Mouse (Mus musculus) frontal cortex, postnatal 10 days (tissue): ENCODE results near the gene Gm20388.

Source experiments
- DNase-seq, 2 experiments: peaks; one replicate each; pipeline ENCODE4 v3.0.0; 2022; ENCODE audit warnings: low spot score in 2 of 2, mixed read lengths in 1 of 2

The Gm20388 gene

DNA sequence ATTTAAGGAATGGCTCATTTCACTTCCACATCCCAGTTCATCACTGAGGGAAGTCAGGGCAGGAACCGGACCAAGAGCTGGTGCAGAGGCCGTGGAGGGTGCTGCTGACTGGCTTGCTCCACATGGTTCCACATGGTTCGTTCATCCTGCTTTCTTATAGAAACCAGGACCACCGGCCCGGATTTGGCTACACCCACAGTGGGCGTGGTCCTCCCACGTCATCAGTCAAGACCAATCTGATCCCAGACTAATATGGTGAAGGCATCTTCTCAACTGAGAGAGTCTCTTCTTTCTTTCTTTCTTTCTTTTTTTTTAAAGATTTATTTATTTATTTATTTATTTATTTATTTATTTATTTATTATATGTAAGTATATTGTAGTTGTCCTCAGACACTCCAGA, 2020.9 kb downstream of the Gm20388 start:
- no peak for DNase-seq

DNA sequence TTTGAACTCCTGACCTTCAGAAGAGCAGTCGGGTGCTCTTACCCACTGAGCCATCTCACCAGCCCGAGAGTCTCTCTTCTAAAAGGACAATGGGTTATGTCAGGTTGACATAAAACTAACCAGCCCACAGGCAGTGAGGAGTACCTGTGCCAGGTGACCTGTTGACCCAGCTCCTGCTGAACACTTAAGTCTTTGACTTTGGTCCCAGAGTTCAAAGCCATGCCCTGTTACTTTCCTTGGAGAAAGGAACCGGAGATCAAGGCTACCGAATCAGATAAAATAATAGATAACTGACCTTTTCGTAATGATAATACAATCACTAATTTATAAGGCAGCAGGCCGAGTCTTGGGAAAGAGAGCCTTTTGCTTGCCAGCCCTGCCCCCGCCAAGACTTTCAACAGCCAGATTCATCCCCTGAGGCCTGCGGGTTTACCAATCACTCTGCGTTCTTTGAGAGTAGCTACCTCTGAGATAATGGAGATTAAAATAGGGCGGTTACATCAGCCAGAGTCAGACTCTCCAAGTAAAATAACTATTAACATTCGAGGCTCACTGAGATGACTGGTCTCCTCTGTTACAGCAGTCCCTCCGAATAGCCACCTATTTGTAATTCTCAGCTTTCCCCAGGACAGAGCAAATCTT, 2021.5 kb downstream of the Gm20388 start:
- DNase-seq: no peak

DNA sequence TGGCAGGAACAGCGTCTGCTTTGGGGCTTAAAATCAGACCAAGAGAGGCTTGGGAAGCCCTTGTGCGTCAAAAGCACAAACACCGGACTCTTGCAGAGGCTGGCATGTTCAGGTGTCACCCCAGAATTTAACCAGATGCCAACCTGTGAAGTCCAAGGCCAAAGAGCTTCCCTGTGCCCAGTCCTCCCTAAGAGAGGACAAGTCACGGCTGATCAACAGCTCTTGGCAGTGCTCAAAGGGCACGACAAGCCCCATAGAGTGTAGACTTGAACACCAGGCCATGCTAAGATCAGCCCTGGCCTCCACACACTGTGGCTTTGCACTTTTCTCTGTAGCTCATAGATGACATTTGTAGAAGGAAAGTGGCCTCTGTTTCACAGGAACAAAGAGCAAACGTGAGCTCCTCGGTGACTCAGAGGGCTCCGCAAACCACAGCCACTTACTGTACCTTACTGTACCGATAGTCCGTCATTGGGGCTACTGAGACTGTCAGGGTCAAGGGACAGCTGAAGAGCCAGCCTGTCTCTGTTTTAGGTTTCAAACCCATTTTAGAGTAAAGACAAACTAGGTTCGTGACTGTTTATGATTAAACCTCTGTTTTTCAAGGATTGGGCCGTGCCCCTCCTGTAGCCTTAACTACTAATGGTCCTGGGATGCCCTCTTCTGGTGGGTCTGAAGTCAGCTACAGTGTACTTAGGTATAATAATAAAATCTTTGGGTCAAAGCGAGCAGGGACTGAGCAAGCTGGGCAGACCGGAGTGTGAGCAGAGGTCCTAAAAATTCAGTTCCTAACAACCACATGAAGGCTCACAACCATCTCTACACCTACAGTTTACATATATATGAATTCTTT, 2022.3 kb downstream of the Gm20388 start:
- DNase-seq: no peak

DNA sequence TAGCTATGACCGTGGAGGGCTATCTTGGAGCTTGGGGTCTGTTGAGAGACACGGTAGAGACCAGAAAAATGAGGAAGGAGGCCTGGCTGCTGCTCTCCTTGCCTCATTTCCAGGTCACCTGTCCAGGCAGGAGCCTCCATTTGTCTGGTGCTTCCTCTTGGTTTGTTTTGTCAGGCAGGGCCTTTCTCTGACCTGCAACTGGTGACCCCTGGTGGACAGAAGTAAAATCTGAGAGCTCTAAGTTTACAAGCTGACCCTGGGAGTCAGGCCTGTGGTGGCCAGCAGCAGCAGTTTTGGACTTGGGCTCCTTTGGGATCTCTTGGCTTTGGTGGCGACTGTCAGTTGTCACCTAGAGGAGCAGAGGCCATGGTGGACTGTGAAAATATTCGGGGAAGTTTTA, 2023.9 kb downstream of the Gm20388 start:
- DNase-seq: no peak

DNA sequence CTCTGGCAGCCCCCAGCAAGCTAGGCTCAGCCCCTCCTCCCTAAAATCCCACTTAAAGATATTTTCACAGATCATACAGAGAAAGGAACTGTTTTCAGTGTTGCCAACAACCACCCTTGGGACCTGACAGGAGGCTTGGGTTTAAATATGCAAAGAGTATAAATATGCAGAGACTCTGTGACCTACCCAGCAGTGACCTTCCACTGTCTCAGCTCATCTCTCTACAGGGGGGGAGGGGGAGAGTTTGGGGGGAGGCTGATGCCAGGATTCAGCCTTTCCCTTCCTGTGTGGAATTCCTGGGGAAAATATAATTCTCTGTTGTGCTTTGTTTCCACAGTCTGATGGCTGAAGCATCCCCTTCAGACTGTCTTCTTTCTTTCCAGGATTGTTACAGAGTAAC, 2024.3 kb downstream of the Gm20388 start:
- DNase-seq: no peak

DNA sequence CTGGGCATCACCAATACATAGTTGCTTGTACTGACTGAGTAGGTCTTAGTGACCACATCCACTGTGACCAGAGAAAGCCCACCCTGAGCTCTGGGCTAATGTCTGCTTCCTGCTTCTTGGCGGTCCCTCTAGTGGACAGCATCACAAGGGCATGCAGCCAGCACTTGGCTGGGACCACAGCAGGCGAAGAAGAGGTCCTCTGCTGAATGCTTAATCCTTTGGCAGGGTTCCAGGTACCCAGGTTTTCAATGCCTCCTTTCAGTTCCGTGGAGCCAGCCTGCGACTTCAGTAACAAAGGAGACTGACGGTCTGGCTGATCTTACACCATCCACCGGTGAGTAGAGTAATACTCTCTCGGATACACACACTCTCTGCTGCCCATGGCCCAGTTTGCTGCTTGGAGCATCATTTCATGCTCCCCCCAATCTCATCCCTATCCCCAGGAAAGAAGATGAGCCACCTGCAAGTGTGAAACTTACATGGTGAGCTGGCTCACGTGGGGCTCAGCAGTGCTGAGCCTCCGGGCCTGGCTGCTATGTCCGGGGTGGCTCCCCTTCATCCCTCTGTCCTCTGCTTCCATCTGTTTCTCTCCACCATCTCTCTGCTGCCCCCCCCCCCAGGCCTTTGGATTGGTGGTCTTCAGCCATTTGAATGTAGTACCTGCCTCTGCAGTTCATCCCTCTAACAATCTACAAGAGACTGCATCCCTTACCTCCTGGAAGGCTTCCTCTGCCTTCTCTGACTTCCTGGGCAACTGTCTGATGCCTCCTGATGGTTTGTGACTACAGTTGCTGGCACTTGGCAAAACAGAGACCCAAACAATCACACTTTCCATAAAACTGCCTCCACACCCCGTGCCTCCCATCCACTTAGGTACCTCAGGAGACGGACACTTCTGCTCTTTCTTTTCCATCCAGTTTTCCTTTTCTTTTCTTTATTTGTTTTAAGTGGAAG, 2025.0 kb downstream of the Gm20388 start:
- peak; percentile 77 to 83 for DNase-seq

DNA sequence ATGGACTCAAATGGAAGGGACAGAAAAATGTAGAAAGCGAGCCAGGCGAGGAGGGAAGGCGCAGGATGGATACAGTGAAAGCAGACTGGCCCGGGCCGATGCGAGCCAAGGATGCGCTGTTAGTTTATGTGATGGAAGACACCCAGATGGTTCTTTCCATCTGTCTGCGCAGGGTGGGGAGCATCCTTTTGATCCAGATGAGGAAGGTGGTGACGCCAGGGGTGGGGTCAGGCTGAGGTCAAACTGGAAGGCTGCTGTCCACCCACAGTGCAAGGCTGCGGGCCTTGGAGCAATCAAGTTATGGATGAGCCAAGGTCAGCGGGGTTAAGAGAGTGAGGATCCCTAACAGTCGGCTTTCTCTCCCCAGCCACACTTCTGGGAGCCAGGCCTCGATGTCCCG, 2025.8 kb downstream of the Gm20388 start:
- no peak for DNase-seq

DNA sequence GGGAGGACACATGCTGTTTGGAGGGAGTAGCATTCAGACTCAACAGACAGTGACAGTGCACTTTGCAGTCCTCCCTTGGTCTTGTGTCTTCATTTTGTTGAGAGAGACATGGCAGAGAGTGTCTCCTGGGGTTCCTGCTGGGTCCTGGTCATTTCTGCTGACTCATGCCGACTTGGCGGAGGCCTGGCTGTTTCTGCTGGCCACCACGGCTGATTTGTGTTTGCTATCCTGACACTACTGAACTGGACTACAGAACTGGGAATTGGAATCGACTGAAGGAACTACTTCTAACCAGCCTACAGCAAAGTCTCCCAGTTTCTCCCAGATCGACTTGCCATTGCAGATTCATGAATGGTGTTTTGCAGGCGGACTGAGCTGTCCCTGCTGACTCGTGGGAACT, 2028.1 kb downstream of the Gm20388 start:
- no peak for DNase-seq

DNA sequence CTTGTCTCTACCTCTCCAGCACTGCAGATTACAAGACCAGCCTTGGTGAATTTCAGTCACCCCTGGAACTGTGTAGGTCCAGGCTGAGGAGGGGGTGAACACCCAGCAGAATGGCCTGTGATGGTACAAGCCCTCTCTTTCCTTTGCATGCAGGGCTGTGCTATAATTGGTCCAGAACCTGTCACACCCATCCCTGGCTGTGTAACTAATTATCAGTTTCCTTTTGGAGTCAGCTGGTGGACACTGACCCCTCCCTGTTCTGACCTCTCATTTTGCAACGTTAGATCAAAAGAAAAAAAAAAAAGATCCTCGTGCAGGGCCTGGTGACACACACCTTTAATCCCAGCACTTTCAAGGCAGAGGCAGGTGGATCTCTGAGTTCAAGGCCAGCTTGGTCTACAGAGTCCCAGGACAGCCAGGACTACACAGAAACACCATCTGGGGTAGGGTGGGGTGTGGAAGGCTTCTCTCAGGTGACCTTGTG, 2032.5 kb downstream of the Gm20388 start:
- no peak for DNase-seq

DNA sequence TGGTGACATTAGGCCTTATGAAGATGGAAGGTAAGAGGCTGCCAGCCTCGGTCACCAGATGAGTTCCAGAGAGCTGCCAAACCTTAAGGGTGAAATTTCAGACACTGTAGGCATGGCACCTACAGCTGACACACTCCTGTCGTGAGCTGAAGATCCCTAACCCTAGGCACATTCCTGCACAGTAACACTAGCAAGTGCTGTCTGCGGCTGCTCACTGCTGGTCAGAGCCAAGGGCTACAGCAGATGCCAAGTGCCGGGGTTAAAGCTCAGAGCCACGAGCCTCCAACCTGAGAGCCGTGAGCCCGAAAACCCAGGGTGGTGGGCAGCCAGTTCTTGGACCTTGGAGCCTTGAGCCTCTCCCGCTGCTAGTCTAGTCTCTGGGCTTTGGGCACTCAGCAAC, 2033.1 kb downstream of the Gm20388 start:
- no peak for DNase-seq

DNA sequence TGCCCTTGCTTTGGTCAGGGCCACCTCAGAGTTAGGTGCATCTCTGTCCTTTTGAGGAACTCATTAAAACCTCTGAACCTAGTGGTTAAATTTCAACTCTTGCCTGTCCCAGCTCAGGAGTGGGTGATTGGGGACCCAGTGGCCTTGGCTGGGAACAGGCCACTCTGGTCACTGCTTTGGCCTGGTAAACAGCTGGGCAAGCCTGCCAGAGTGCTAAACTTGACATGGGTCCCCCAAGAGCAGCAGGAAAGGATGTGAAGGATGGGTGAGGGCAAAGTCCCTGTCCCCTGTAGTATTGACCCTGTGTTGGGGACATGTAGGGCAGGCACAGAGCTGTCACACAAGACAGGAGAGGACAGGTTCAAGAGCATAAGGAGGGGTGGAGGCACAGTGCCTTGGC, 2034.2 kb downstream of the Gm20388 start, which contains the start of gene Car5a:
Gene Car5a (minus strand): TSS at position 74 of the 400 bp plus-strand sequence.
- DNase-seq: no peak

DNA sequence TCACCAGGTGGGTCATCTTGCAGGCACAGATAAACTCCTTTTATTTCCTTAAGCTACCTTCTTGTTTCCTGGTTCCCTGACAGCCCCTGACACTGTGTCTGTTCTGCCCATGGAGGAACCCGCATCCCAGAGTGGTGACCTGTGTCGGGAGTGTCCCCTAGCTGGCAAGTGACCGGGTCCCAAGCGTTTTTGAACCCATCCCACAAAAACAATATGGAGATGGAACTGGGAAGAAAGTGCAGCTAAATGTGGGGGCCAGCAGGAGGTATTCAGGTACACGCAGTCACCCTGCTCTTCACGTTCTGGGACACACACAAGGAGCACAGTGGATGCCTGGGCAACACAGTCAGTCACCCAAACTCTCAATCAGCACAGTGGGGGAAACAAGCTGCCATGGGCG, 2035.7 kb downstream of the Gm20388 start:
- no peak for DNase-seq

DNA sequence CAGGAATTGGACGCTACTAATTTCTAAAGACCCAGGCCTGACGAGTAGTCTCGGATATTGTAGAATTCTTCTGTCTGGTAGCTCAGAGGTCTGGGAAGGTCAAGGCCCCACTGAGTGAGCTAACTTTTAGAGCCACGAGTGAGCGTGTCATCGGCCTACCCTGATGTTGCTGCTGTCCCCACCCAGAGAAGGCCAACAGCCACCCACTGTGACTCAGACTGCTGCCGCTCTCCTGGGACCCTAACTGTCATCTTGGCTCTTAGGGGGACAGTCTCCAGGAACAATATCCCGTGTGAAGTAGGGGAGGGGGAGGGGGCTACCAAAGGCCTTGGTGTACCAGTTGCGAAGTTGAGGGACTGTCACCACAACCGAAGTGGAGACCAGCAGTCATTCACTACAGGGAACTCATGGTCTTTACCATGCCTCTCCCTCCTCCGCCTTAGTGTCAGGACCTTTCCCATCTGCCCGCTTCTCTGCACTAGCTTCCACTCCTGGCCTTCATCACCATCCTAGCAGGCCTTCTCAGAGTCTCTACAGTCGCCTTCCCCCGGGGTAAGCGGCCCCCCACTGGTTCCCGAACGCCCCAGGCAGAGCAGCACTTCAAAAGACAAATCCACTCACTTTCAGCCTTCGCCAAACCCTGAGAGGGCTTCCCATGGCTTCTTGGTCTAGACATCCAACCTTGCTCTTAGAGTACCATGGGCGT, 2036.6 kb downstream of the Gm20388 start:
- DNase-seq: no peak

DNA sequence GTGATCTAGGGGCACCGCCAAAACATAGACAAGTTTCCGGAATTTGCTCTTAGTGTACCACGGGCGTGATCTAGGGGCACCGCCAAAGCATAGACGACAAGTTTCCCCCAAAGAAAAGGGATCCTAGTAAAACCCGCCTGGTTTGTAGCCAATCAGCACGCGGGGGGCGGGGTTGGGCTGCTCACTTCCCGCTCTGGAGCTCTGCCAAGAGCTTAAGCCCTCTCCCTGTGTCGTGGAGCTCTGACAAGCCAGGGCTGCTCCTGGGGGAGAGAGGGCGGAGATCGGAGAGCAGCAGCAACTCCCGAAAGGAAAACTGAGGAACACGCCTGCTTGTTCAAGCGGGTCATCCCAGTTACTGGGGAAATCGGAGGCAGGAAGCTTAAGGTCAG, 2037.1 kb downstream of the Gm20388 start:
- peak; percentile 86 to 88 for DNase-seq

DNA sequence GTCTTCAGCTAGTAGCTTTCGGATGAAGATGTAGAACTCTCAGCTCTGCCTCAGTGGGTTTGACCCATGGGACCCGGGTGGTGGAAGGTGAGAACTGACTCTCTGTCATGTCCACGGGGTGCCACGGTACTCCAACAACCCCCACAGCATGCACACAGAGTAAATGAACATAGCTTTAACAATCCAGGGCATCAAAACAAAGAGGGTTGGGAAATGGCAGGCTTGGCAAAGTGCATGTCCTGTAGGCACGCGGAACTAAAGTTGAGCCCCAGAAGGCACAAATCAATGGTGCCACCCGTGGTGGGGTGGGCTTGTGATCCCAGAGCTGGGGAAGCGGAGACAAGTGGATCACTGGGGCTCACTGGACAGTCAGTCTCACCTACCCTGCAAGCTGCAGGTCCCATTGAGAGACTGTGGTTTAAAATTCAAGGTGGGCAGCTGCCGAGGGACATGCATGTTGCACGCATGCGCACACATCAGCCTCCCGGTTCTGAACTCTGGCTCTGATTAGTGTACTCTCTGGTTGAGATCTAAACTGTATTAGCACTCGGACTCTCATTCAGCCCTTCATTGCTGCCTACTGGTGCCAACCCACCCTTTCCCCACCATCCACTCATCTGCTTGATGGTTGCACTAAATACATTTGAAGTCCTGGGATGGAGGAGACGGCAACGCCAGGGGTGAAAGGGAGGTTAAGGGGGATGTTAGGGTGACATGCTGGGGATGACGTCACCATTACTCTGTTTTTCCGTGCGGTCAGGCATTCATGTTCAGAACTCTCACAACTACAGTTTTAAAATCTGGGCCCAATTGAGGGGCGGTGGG, 2037.9 kb downstream of the Gm20388 start:
- DNase-seq: no peak

DNA sequence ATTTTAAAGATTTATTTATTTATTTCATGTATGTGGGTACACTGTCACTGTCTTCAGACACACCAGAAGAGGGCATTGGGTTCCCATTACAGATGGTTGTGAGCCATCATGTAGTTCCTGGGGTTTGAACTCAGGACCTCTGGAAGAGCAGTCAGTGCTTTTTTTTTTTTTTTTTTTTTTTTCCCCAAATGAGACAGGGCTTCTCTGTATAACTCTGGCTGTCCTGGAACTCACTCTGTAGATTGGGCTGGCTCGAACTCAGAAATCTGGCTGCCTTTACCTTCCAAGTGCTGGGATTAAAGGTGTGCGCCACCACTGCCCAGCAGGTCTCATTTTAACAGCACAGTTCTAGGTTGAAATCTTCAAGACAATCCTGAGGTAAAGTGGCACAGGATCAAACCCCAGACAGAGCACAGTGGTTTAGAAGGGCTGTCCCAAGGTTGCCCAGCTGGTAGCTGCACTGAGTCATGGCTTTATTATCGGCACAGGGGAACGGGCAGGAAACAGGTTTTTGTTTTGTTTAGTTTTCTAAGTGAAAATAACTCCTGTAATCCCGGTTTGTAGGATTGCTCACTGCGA, 2038.7 kb downstream of the Gm20388 start, which contains the start of gene Banp:
Gene Banp (plus strand): TSS at position 529 of the 579 bp plus-strand sequence.
- no peak for DNase-seq

DNA sequence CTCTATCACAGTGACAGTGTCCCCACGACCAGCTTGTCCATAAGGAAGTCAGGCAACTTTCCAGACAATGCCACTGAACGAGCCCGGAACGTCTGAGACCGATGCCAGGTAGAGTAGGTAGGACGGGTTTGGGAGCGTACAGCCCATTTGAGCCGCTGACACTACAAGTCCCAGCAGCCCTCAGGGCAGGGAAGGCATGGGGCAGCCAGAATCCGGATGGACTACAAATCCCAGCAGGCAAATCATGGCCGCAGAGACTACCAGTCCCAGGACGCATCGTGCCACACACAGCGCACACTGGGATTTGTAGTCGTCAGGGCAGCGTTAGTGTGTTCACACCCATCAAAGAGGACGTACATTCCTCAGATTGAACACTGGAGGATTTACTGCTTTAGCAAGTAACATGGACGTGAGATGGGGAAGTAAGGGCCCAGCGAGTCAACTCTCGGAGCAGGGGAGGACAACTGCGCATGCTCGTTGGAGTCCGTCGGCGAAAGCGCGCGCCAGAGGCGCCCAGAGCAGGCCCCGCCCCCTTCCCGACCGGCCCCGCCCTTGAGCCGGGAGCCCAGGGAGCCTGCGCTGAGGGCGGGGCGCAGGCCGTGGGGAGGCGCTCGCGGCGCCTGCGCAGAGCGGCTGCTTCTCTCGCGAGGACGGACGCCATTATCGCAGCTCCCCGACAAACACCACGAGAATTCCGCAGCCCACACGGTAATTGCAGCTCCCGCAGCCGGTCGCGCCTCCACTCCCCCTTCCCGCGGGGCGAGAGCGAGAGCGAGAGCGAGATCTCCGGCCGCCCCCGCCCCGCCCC, 2039.5 kb downstream of the Gm20388 start:
- DNase-seq: peak; percentile 98

DNA sequence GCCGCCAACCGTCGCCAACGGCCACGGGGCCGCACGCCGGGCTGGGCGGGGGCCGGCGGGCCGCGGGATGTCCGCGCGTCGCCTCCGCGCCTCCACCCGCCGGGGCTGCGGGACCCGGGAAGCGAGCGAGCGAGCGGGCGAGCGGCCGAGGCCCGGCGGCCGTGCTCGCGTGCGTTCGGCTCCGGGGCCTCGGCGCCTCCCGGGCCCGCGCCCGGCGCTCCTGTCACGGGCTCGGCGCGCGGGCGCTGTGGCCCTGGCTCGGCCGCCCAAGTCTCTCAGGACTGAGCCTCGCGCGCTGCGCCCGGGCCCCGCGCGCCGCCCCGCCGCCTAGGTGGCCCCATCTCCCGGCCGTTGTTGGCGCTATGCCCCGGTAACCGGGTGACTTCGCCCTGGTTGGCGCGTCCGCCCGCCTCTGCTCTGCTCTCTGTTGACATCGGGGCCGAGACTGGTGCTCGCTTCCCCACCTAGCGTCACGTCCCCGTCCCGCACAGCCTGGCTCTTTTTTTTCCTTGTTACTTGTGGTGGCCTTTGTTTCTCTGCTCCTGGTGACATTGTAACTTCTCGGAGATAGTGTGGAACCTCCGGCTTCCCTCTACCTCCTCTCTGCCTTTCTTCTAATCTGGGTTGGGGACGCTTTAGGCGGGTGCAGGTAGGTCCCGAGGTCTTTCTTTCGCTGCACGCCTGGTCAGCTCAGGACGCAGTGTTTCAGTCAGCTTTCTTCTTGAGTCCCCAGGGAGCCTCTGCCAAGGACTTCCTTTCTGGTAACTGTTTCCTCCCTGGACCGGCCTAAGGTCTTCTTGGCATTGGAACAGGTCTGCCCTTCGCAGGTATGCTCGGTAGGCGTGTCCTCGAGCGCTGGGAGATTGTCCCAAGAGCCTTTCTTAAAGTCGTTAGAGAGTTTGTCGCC, 2040.4 kb downstream of the Gm20388 start:
- peak; percentile 65 to 69 for DNase-seq
